Mouse (Mus musculus) E14TG2a.4 (cell line): ENCODE results near the gene Rabep2.

Experiments
- CTCF ChIP-seq: conservative IDR thresholded peaks from 2 replicates; pipeline ENCODE4 v1.5.1; 2014; ENCODE audit warnings: low read length
- NANOG ChIP-seq: IDR thresholded peaks from 2 replicates; pipeline ENCODE4 v1.6.1; 2014; ENCODE audit warnings: borderline replicate concordance, low read length, mixed read lengths
- POU5F1 ChIP-seq: IDR thresholded peaks from 2 replicates; pipeline ENCODE4 v1.6.1; 2014; ENCODE audit warnings: low read length, borderline replicate concordance

DNA sequence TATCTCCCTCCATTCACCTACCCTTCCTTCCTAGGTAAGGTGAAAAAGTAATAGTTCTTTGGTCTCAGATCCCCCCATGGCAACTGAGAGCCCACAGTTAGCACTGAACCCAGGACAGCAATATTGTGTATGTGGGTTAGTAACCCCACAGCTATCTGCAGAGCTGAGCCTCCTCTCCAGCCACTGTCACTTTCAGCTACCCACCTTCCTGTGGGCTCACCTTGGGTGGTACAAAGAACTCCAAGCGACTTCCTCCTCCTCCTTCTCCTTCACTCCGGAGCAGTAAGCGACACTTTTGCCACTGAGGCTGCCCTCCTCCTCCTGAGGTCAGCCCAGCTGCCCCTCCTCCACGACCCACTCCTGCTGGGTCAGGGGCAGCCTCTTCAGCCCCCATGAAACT, 43.3 kb downstream of the Rabep2 start:
- TF ChIP-seq CTCF (no peak), NANOG (no peak), POU5F1 (no peak)
